Mouse (Mus musculus) cerebellum, adult (tissue): ENCODE data around the gene Atp10a.
"Not testable (repeated sequence)": the region's sequence is repeated elsewhere in the genome, so short reads cannot be mapped to it uniquely, and the experiment has no call there.

Source experiments
- ATAC-seq: cut with Nextera tagmentation; 2 replicates; pipeline ENCODE4 v1.9.2; 2017; ENCODE audit warnings: mild to moderate bottlenecking, moderate library complexity, mixed read lengths; ENCODE audit not compliant: insufficient number of reproducible peaks, low FRiP score, low TSS enrichment

Gene Atp10a

DNA sequence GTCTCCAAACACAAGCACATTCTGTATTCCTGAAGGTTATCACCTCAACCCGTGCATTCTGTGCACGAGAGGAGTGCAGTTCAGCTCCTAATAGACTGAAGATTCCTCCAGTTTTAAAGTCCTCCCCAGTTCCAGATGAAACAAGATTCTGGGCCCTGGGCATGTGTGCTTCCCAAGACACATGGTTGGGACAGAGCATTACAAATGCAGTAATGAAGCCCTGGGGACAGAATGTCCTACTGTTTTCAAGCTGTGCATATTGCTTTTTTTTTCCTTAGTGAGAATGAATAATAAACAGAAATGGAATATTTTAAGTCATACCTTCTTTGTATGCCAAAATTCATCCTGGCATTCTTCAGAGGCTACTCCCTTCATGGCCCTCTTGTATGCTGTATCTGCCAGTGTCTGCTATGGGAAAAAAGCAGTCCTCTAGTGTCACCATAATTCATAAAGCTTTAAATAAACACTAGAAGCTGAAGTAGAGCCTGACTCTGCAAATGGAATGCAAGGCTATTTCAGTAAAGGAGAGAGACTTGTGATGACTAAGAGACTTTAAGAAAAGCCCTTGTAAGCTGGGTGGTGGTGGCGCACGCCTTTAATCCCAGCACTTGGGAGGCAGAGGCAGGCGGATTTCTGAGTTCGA lies 116.2 kb downstream of the Atp10a start:
- no peak for ATAC-seq

DNA sequence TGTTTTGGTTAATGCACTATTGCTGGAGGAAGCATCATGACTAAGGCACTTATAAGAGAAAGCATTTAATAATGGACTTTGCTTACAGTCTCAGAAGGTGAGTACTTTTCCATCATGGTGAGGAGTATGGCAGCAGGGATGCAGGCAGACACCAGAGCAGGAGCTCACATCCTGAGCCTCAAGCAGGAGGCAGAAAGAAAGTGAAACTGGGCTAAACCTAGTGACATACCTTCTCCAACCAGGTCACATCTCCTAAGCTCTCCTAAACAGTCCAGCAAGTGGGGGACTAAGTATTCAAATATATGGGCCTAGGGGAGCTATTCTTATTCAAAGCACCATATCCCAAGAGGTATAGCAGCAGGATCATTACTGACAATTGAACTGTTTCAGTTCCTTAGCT lies 123.2 kb downstream of the Atp10a start:
- ATAC-seq, result no peak

DNA sequence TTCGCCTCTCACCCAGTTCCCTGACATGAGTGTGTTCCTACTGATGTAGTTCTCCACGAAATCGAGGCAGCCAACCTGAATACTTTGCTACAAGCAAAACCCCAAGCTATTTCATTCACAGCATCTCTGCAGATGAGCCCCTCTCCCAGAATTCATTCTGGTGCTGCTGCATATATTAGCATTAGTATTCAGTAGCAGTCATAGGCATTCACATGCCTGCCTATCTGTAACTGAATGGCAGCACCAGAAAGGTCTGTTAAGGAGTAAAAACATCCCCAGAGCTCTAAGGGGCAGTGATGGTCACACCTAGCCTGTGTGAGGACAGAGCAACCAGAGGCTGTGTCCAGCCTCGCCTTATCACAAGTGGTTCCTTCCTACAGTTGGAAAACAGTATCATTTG lies 131.0 kb downstream of the Atp10a start:
- ATAC-seq, result no peak

DNA sequence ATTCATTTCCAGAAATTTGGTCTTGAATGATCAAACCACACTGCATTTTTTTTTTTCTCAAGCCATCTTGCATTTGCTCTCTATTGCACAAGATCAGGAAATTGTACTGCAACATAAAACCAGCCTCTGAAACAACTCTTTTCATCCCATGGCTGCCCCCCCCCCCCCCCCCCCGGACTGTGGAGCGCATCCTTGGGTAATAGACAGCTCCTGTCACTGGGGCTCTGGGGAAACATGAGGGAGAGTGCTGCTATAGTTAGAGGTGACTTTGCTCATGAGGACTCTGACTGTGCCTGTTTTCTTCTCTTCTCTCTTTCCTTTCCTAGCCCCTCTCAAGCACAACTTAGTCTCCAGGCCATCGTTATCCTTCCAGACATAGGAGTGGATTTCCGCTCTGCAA lies 131.6 kb downstream of the Atp10a start:
- no peak for ATAC-seq

DNA sequence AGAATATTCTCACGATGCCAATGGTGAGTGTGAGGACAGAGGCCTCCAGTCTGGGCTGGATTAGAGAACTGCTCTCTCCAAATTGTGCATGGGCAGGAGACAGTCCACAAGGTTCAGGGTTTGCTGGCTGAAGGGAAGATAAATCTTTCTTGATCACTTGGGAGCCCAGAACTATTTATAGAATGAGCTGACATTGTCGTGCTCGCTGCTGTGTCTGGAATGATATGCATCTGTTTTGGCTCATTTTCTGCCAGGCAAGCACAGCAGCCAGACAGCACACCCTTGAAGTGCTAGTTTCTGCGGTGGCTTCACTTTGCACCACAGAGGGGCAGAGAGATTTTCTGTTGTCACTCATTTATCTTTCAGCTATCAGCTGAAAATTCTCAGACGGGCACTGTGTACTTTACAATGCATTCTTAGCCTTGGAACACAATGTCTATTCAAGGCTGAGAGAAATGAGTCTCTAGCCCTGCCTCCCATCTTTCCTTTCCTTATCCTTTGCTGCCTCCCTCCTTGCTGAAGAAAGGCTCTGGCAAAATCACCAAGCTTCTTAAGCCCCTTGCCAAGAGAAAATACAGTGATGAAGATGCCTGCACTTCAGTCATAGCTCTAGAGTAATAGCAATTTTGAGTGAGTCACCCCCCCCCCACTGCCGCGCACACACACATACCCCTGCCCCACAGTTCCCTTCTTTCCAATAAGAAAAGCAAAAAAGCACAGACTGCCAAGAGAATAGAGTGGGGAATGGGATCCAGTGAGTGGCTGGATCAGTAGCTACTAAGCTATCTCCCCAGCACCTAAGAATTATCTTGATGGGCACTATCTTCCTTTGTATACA lies 132.7 kb downstream of the Atp10a start:
- no peak for ATAC-seq

DNA sequence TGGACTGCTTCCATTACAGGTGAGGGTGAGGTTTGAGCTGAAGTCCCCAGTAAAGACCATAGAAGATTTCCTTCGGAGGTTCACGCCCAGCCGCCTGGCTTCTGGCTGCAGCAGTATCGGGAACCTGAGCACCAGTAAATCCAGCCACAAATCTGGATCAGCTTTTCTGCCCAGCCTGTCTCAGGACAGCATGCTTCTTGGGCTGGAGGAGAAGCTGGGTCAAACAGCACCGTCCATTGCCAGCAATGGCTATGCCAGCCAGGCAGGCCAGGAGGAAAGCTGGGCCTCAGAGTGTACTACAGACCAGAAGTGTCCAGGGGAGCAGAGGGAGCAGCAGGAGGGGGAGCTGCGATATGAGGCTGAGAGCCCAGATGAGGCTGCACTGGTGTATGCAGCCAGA lies 141.3 kb downstream of the Atp10a start:
- no peak for ATAC-seq

DNA sequence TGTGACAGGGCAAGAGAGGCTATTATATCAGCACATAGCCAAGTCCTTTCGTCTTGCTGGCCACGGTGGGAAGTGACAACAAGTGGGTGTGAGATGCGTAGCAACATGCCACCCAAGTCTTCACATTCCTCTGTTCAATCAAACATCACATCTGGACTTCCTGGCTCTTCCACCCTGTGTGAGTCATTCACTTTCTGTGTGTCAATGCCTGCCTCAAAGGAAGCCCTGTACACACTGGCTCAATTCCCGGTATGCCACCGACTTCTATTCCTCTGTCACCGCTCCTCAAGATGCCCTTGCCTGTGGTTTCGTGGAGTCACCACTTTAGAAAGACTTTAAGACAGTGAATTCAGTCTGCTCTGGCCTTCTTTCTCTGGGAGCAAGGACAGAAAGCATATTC lies 144.9 kb downstream of the Atp10a start:
- ATAC-seq, result no peak

DNA sequence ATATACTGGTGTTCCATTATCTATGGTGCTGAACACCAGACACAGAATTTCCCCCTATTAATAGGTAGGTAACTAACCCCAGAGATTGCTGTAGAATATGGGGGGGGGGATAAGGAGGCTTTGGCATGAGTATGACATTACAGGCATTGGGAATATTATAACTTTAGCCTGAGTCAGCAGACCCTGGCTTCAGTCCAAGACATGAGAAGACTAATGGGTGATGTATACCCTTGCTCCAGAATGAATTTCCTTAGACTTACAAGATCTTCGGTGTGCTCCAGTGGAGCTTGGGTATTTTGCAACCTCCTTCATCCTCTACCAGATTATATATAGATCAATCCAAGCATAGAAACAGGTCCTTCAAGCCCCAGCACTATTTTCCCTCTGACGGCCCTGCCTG lies 145.8 kb downstream of the Atp10a start:
- ATAC-seq, result no peak

DNA sequence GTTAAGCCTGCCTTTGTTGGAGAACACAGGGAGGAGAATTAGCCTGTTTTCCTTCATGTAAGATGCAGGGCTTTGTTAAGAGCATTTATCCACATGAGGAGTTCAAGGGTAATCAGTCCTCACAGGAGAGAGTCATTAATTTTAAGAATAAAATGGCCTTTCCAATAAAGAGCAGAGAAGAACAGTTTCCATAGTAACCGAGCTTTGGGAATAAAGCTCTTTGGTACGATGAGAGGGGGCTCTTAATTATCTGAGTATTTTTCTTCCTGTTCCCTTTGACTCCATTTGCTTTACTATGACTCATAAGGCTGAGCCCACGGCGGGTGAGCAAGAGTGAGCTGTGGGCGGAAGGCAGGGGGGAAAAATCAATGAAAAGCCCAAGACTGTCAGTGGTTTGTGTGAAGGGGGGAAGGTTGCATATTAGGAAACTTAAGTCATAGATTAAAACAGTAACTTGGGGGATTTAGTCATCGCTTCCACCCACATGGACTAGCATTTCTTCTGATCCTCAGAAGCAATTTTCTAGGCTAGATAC lies 166.2 kb downstream of the Atp10a start:
- ATAC-seq, result no peak

DNA sequence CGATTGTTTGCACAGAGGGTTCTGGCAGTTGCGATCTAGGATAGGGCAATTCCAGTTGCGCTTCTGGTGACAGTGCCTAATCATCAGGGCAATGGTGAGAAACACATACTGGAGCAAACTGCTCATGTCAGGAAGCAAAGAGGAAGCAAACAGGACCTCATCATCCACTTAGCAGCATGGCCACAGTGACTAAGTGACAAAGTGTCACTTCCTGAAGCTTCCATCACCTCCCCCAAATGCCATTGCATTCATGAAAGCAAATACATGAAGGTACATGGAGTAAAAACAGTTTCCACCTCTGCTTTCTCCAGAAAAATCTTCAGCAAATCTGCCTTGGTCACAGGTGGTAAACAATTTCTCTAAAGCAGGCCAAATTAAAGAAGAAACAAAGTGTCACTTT lies 168.7 kb downstream of the Atp10a start:
- ATAC-seq, result no peak

DNA sequence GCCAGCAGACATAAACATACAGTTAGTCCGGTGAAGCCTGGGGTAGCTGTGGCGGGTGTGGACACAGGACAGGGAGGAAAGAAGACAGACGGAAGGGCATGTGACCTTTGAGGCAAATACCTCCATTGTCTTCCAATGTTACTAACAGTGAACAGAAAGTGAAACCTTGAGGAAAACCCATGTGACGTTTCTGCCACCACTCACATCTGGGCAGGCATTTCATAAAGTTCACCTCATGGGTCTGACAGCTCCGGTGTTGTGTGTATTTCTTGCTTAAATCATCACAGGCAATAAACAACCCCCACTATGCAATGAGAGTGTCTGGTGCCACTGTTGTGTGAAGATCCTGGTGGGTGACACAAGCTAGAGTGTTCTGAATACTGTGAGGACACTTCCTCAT lies 173.1 kb downstream of the Atp10a start:
- no peak for ATAC-seq

DNA sequence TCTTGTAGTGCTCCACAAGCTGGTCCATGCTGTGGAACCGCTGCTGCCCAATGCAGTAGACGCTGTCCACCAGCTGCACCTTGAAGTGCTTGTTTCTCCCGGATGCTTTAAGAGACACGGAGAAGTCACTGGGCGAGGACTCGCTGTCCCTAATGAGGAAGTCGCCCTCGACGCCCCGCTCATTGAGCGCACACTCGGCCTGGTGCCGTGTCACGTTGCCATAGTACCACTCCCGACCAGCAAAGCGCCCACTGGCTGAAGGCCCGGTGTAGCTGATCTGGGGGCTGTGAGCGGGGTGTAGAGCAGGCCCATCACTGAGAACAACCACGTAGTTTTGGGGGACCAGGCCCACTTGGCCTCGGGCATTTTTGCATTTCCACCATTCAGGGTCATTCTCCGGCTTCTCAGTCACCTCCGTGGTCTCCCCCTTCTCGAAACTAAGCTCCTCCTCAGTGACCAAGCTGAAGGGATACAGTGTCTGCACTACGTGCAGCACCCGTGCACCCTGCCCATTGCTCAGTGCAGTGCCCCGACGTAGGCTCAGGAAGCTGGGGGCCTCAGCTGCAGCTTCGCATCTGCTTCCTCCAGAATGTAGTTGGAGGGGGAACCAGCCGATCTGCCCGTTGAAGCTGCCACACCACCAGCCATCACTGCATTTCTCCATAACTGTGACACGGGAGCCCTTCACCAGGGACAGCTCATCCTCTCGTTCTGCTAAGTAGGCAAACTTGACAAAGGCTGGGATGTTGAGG lies 181.1 kb downstream of the Atp10a start:
- not testable (repeated sequence) for ATAC-seq

DNA sequence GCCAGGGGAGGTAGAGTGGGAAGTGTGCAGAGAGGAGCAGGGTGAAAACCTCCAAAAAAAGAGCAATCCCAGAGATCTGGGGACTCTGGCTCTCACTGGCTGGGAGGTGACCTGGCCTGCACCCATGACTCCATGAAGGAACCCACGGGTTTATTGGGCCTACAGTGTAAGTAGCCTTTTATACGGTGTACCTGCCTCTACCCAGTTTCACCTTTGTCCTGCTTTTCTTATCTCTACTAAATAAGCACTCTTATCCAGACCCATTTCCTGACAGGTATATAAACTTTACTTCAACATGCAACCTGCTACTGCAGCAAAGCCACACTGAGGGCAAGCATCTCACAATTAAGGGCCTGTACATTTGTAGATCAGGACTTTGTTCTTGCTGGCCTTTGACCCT lies 184.4 kb downstream of the Atp10a start:
- no peak for ATAC-seq

DNA sequence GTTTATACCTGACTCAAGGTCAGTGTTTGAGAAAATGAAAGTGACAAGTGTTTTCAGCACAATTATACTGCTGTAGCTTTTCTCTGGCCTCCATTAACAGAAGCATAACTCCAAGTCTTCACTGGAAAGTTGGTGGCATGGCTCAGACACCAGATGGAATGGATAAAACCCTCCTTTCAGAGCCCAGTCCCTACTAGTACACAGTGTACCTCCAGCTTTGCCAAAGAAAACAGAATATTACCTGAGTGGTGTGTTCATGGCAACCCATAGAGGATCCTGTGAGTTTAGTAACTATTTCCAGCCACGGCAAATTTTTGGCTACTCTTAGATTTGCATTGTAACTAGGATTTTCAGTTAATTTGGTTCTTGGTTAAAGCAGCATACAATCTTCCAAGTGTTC lies 185.1 kb downstream of the Atp10a start:
- no peak for ATAC-seq

DNA sequence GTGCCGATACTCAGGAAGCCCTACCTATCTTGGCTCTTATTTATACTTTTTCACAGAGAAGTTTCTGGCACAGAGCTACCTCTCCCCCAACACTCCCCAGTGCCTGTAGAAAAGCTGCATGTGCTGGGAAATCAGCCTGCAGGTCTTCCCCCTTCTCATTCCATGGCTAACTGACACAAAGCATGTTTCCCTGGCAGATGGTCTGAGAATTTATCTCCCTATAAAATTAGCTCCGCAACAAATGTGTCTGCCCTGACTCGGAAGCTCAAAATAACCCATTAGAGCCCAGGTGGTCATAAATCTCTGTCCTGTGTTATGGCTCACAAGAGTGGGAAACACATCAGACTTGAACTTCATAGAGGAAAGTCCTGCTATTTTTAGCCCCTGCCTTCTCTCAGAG lies 186.9 kb downstream of the Atp10a start:
- peak; percentile 45; the same call in 1 of the 2 replicates for ATAC-seq

DNA sequence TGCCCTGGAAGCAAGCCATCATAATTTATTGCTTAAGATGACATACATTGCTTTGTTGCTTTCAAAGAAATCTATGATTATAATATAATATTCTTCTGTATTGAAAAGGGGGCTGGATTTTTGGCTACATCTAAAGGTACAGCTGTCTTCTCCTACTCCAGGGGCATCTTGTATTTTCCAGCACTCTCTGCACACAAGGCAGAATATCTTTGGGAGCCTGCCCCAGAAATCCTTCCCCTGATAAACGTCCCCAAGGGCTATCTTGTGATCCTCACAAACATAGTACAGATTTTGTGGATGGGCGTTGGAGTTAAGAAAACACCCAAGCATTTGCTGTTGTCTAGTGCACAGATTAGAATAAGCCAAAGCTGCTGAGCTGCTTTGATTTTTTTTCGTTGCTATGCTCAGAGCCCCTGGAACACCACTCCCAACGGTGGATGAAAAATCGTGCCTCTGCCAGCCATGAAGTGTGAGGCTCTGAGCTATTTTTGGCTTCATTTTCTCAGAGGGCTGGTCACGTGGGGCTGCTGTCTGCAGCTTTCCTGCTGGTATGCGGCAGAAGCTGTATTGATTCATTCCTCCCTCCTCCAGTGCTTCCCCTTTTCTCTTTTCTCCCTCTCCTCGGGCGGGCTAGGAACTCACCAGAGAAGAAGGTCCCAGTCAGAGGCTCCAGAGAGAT lies 187.9 kb downstream of the Atp10a start:
- peak; percentile 95 for ATAC-seq

DNA sequence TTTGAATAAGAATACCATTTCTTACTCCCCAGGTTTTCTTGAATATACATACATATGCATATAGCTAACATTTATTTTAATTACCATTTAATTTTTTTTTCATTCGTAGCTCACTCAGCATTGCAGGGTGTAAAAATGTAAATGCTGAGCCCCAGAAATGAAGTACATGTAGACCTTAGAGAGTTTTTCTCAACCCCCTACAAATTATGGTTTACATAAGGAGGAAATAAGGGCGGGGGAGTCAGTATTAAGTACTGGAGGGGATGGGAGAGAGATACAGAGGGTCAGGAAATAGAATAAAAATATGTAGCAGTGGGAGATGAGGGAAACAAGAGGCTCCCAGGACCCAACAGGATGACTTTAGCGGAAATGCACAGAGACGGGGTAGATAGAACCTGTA lies 188.5 kb downstream of the Atp10a start:
- ATAC-seq, result no peak

DNA sequence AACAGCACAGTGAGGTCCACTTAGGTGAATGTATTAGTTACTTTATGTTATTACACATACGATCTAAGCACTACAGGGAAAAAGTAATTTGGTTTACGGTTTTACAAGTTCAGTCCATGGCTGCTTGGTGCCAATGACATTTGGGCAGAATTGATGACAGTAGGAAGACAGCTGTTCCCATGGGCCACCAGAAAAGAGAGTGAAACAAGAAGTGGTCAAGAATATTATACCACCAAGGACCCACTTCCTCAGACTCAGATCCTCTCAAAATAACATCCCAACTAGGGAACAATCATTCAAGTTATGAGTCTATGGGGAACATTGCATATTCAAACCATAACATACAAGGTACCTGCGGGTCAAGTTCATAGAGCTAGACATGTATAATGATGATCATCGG lies 203.0 kb downstream of the Atp10a start:
- ATAC-seq, result no peak

DNA sequence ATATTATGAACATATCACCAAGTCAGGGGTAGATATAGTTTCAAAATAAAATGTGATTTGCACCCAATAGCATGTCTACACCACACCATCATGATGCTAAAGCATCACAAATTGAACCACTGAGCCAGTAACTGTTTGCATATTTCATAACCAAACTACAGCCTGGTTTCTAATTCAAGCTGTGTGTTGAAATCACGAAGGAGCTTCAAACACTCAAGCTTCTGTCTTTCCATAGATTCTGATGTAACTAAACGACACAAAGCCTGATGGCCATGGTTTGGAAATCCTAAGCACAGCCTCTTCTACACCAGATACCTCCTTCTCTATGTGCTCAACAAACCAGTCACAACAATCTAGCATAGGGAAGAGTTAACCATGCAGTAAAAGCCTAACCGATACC lies 207.2 kb downstream of the Atp10a start:
- no peak for ATAC-seq

DNA sequence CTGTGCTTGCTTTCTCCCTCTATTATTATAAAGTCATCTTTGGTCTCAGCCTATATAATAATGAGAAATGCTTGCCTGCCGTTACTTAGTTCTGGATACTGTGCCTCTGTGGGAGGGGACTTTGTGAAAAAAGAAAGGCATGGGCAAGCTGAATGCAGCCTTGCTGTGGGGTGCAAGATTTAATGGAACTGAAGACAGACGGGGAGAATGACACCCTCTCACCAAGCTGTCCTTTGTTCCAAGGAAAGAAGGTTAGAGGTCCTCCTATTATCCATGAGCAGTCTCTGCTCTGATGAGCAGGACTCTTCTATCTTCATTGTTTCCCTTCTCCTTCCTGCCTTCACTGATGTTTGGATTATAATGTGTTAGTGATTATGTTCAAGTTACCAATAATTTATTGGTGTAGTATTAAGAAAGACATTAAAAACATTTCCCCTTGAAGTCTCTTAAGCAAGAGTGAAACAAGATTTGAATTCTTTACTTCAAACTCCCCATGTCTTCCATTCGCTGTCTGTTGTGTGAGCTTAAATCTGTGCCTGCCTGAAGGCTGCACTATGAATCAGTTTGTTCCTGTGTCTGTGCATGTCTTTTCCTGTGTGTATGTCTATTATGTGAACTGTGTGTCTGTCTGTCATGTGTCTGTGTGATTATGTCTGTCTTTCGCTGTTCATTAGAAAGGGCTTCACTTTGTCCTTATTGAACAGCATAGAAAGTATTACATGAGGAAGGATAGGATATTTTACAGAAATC lies 211.1 kb downstream of the Atp10a start:
- ATAC-seq, result no peak
